Mouse (Mus musculus) large intestine, adult 2 months (tissue): ENCODE data around the gene Zfp523. TPM values are rescaled to one million over a fixed set of nuclear protein-coding genes. Genes with fewer than 3 reads are reported as not detected.

Experiments used
- DNase-seq: peaks from one replicate; pipeline ENCODE4 v3.0.0-alpha.2; 2012; ENCODE audit warnings: low read depth, low spot score
- WGBS: fragments of 180-500 bp; shearing (Covaris S2); methylation state at CpG from one replicate; pipeline ENCODE4 v1.1.7; 2018; 5-methylcytosine and 5-hydroxymethylcytosine counted together
- polyA plus RNA-seq: library from polyadenylated mRNA; depleted of rRNA; stranded (reverse); fragments of >200 nt; gene quantifications from 2 replicates; pipeline ENCODE4 v1.2.3, GENCODE M21; 2012

Zfp523 gene
- polyA plus RNA-seq, 1 experiment = 21.2 TPM

DNA sequence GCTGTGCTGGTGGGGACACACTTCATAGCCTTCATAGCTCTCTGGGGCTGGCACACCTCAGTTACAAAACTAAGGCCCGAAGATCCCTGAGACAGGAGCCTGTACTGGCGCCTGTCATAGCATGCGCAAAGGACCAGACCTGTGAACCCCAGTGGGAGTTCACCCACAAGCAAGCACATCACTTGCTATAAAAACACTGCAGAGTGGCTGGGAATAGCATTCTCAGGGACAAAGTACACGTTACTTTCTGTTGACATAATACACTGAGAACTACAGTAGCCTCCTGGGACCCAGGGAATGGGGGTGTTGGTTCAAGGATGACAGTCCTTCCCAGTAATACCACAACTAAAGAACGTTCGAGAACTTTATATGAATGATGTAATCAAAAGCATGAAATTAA, 23.8 kb upstream of the Zfp523 start:
- 28% methylated on average over 6 of the region's 6 CpGs for WGBS
- DNase-seq = peak; percentile 28

GRCm38 (mm10) chr17:28154970-28155369, 22.0 kb upstream of the Zfp523 start:
- no peak for DNase-seq
- 73% methylated on average over 8 of the region's 8 CpGs for WGBS

DNA sequence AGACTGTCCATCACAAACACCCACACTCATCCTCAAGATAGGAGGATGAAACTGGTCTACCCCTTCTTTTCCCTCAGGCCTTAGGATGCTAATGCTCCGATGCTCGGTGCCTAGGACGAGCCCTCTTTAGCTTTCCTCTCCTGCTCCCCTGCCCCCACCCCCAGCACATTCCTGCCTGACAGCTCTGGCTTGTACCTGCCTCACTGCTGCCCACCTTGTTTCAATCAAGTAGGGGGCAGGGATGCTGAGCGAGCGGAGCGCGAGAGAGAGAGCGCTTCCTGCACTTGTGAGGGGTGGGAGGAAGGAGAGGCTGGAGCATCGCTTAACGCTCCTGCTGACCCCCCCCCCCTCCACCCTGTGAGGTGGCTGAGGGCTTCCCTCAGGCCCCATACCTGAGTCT, 16.6 kb upstream of the Zfp523 start:
- WGBS = 54% methylated on average over 10 of the region's 10 CpGs
- DNase-seq = no peak

GRCm38 (mm10) chr17:28161310-28161881, 15.5 kb upstream of the Zfp523 start:
- DNase-seq = no peak
- WGBS = 41% methylated on average over 11 of the region's 11 CpGs

DNA sequence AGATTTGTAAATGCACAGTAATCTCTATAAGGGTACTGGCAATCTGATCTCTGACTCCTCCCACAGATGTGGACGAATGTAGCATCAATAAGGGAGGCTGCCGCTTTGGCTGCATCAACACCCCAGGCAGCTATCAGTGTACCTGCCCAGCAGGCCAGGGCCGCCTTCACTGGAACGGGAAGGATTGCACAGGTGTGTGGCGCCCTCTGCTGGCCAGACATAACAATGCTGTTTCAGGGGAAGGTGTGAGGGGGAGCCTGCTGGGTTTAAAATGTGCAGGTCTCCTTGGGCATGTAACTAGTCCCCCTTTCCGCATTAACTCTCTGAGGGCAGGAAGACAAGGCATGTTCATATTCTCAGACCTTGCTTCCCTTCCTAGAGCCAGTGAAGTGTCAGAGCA, 13.3 kb upstream of the Zfp523 start:
- DNase-seq = peak; percentile 28
- 8% methylated on average over 6 of the region's 6 CpGs for WGBS

- 48% methylated on average over 6 of the region's 6 CpGs for WGBS
- peak; percentile 27 for DNase-seq
Observed at GRCm38 (mm10) chr17:28170460-28171305, 6.2 kb upstream of the Zfp523 start.

- 59% methylated on average over 9 of the region's 9 CpGs for WGBS
- DNase-seq = no peak
Observed at GRCm38 (mm10) chr17:28172690-28173089, 4.2 kb upstream of the Zfp523 start.

DNA sequence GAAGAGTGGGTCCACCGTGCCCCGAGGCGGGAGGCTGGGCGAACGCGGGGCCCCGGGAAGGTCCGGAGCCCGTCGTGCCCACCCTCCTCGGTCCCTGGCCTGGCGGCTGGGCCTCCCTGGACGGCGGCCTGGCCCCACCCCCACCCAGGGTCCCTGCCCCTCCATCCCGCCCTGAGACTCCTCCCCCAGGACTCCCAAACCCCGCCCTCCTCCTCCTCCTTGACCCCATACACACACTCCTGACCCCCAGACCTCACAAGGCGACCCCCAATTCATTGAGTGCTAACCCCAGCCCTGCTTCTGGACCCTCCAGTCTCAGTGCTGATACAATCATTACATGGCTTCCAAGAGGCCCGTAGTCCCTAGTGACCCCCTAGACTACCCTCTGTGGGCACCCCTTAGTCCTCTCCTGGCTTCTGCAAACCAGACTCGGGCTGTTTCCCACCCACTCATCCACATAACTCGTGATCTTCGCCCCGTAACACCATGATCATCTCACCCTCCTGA, 664 bp downstream of the Zfp523 start:
- 3% methylated on average over 22 of the region's 22 CpGs for WGBS
- no peak for DNase-seq

- WGBS = 49% methylated on average over 4 of the region's 4 CpGs
- DNase-seq = no peak
Observed at GRCm38 (mm10) chr17:28180331-28180730, 3.4 kb downstream of the Zfp523 start.

- 84% methylated on average over 15 of the region's 15 CpGs for WGBS
- no peak for DNase-seq
Observed at GRCm38 (mm10) chr17:28180783-28181544, 4.0 kb downstream of the Zfp523 start.

DNA sequence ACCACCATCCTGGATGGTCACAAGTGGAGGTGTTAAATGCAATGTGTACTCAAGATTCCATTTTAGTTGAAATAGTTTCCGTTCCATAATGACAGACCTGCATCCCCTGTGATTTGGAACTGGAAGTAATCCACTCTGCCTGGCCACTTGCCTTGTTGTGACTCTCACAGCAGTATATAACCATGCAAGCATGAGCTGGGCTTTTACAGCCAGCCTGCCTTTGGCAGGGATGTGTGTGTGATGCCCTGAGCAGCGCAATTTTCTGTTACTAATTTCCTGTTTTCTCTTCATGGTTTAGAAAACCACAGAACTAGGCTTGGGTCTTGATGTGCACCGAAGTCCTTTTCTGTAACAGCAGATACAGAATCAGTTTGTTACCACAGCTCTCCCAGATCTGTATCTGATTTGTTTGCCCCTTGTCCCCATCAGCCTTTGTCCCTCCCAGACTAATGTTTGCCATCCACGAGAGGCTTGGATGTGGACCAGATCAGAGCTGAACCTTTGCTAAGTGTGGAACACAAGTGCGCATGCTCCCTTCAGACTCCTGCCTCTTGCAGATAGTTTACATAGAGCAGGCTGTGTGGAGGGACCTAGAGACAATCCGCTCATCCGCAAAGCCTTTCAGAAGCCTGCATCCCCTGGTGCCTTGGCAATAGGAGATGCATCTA, 8.2 kb downstream of the Zfp523 start:
- DNase-seq = no peak
- 64% methylated on average over 7 of the region's 7 CpGs for WGBS

- WGBS = 80% methylated on average over 5 of the region's 5 CpGs
- no peak for DNase-seq
Observed at GRCm38 (mm10) chr17:28188313-28188712, 11.4 kb downstream of the Zfp523 start.

DNA sequence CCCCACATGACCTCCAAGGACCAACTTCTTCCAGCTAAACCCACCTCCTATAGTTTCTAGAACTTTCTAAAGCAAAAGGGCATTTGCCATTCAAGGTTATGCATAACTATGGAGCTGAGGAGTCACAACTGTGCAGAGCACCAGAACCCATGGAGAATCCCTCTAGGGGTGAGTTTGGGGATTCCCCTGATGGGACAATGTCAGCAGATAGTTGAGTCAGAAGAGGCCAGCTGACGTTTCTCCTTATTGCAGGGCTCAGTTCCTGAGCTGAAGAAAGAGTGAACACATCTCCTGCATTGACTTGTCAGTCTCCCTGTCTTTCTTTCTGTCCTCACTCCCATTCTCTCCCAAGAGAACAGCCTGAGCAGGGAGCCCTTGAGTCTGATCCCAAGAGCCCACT, 15.8 kb downstream of the Zfp523 start:
- DNase-seq = no peak
- 50% methylated on average over 1 of the region's 1 CpGs for WGBS

- 85% methylated on average over 3 of the region's 3 CpGs for WGBS
- no peak for DNase-seq
Observed at GRCm38 (mm10) chr17:28193559-28193958, 16.6 kb downstream of the Zfp523 start.

DNA sequence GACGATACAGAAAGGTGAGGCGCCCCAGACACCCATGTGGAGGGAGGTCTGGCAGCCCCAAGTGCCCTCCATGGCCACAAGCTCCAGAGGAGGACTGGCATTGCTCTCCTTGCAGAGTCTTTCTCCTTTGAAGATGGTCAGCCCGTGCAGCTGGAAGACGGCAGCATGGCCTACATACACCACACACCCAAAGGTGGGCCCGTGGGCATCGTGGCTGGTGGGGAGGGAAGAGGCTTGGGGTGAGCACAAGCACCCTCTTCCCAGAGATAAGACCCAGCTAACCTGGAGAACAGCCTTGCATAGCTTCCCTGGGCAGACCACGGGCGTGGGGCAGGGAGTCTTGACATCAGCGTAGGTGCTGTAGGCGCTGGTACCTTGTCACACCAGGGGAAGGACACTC, 18.1 kb downstream of the Zfp523 start:
- WGBS = 95% methylated on average over 10 of the region's 10 CpGs
- DNase-seq = no peak

GRCm38 (mm10) chr17:28197646-28198045, 20.7 kb downstream of the Zfp523 start:
- DNase-seq = no peak
- 89% methylated on average over 18 of the region's 18 CpGs for WGBS

DNA sequence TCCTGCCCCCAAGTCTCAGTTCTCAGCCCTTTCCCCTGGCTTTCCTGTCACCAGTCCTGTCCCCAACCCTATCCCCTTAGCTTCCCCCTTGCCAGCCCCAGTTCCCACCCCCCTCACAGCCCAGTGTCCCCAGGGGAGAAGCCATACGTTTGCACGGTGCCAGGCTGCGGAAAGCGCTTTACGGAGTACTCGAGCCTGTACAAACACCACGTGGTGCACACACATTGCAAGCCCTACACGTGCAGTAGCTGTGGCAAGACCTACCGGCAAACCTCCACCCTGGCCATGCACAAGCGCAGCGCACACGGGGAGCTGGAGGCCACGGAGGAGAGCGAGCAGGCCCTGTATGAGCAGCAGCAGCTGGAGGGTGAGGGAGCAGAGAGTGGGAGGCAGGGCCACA, 25.1 kb downstream of the Zfp523 start:
- DNase-seq = no peak
- 83% methylated on average over 14 of the region's 14 CpGs for WGBS

- WGBS = 43% methylated on average over 14 of the region's 14 CpGs
- no peak for DNase-seq
Observed at GRCm38 (mm10) chr17:28204052-28204720, 27.3 kb downstream of the Zfp523 start.

DNA sequence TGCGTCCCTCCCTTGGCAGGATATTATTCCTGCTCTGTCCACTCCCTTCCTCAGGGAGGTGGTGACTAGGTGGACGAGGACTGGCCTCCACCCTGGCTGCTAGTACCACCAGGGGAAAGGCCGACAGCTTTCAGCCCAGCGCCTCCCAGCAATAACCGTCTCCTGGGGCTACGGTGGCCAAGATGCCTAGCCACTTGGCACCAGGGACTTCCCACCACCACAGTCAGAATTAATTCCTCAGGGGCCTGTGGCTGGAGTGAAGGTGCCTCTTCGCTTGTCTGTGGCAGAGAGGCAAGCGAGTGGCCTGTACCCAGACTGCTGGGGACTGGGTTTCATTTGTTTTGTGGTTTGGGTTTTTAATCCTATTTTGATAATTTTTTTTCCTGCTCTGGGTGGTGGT, 28.5 kb downstream of the Zfp523 start:
- no peak for DNase-seq
- 86% methylated on average over 8 of the region's 8 CpGs for WGBS
